Mouse (Mus musculus) midbrain, embryonic 11.5 days (tissue): Measurements from ENCODE around the gene Itsn2. TPM values are rescaled to one million over a fixed set of nuclear protein-coding genes. Genes with fewer than 3 reads are reported as not detected.

Experiments used
- ATAC-seq: fragments of 200-750 bp; cut with Nextera tagmentation; 2 replicates; pipeline ENCODE4 v1.8.0; 2017; ENCODE audit warnings: moderate TSS enrichment, moderate library complexity; ENCODE audit not compliant: low FRiP score
- DNase-seq: peaks from one replicate; pipeline ENCODE4 v3.0.0; 2015; ENCODE audit warnings: low spot score; ENCODE audit errors: missing footprints
- H3K27ac ChIP-seq: fragments of 300-500 bp; sonication (generic); 2 replicates; pipeline ENCODE4 v1.5.1; 2014; ENCODE audit warnings: low read depth, low read length
- H3K27me3 ChIP-seq: fragments of 300-500 bp; sonication (generic); 2 replicates; pipeline ENCODE4 v1.6.1; 2014; ENCODE audit warnings: mild to moderate bottlenecking, low read length, moderate library complexity, mixed read lengths; ENCODE audit not compliant: control insufficient read depth, insufficient read depth
- H3K36me3 ChIP-seq: fragments of 300-500 bp; sonication (generic); 2 replicates; pipeline ENCODE4 v1.6.1; 2014; ENCODE audit warnings: mild to moderate bottlenecking, low read length, moderate library complexity, mixed read lengths; ENCODE audit not compliant: control insufficient read depth, insufficient read depth
- H3K4me1 ChIP-seq: fragments of 300-500 bp; sonication (generic); 2 replicates; pipeline ENCODE4 v1.6.1; 2014; ENCODE audit warnings: low read length; ENCODE audit not compliant: control insufficient read depth, insufficient read depth
- H3K4me2 ChIP-seq: fragments of 300-500 bp; sonication (generic); 2 replicates; pipeline ENCODE4 v1.6.1; 2014; ENCODE audit warnings: mild to moderate bottlenecking, moderate library complexity
- H3K4me3 ChIP-seq: fragments of 300-500 bp; sonication (generic); 2 replicates; pipeline ENCODE4 v1.5.1; 2014; ENCODE audit warnings: low read depth, low read length
- H3K9ac ChIP-seq: fragments of 300-500 bp; sonication (generic); 2 replicates; pipeline ENCODE4 v1.6.1; 2014; ENCODE audit warnings: low read length
- H3K9me3 ChIP-seq: fragments of 300-500 bp; sonication (generic); 2 replicates; pipeline ENCODE4 v1.6.1; 2016; ENCODE audit warnings: low read length; ENCODE audit not compliant: control insufficient read depth
- WGBS: fragments of 180-500 bp; shearing (Covaris S2); extraction: QIAGEN DNeasy Blood & Tissue Kit; methylation state at CpG from one replicate; pipeline ENCODE4 v1.1.7; 2014; 5-methylcytosine and 5-hydroxymethylcytosine counted together
- polyA plus RNA-seq: library from polyadenylated mRNA; unstranded; fragments of >200 nt; fragmentation: Nextera tagmentation; extraction: Ambion mirVana; gene quantifications from 2 replicates; pipeline ENCODE4 v1.2.1, GENCODE M21; 2014

The Itsn2 gene
- polyA plus RNA-seq, 1 experiment from 2014 or later, result 13.8 TPM

GRCm38 (mm10) chr12:4557436-4557835 is 35.0 kb upstream of the Itsn2 start:
- H3K36me3 ChIP-seq, result no peaks in the 10 kb centered on the region
- no peak for DNase-seq
- H3K27ac ChIP-seq, result no peak overlapping the region
- ATAC-seq, result no peak
- H3K9me3 ChIP-seq, result no peaks in the 10 kb centered on the region
- no peak overlapping the region for H3K4me3 ChIP-seq
- no peaks in the 10 kb centered on the region for H3K27me3 ChIP-seq
- no peaks in the 10 kb centered on the region for H3K4me1 ChIP-seq
- WGBS, result 81% methylated on average over 3 of the region's 3 CpGs
- H3K9ac ChIP-seq, result no peak overlapping the region
- no peak overlapping the region for H3K4me2 ChIP-seq

DNA sequence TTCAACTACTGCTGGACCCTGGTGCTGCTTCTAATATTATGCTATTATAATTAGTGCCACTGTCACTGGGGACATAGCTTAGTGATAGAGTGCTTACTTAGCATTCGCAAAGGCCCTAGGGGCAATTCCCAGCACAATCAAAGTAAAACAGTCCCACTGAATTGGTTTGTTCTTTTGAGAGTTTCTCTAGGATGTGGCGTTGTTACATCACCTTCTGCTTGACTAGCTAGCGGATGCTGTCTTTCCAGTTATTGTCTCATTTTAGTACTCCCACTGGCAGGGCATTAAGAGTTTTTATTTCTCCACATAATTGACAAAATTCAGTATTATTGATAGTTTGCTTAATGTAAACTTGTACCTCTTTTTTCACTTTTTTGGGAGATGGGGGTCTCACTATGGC is 34.4 kb upstream of the Itsn2 start:
- Histone ChIP-seq H3K4me3 (no peak overlapping the region), H3K36me3 (no peaks in the 10 kb centered on the region), H3K27me3 (no peaks in the 10 kb centered on the region), H3K9me3 (no peaks in the 10 kb centered on the region), H3K9ac (no peak overlapping the region), H3K27ac (no peak overlapping the region), H3K4me2 (no peak overlapping the region), H3K4me1 (no peaks in the 10 kb centered on the region)
- ATAC-seq, result no peak
- WGBS, result 82% methylated on average over 3 of the region's 3 CpGs
- DNase-seq, result no peak

- no peak overlapping the region for H3K9ac ChIP-seq
- H3K9me3 ChIP-seq, result no peaks in the 10 kb centered on the region
- H3K27me3 ChIP-seq, result no peaks in the 10 kb centered on the region
- DNase-seq (no peak), ATAC-seq (no peak)
- no peak overlapping the region for H3K4me3 ChIP-seq
- no peaks in the 10 kb centered on the region for H3K36me3 ChIP-seq
- no peak overlapping the region for H3K4me2 ChIP-seq
- 80% methylated on average over 9 of the region's 9 CpGs for WGBS
- H3K4me1 ChIP-seq, result no peaks in the 10 kb centered on the region
- no peak overlapping the region for H3K27ac ChIP-seq
These were observed 33.8 kb upstream of the Itsn2 start for GRCm38 (mm10) chr12:4558475-4559279.

GRCm38 (mm10) chr12:4571864-4572263 is 20.6 kb upstream of the Itsn2 start:
- DNase-seq, result no peak

DNA sequence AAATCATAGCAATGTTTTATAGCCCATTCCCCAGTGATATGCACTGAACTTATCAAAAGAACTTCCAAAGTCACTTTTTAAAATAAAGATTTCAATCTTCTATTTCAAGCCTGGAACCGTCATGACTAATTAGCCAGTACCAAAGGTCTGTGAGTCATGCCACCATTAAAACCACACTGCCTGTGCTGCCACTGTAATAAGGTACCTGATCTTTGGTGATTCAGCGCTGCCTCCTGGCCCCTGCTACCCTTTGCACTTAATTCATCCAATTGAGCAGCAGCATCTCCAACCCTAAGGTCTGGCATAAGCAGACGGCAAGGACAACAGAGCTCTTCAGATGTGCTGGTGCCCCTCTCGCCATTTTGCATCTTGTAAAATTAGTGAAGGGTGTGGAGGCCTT is 18.4 kb upstream of the Itsn2 start:
- H3K27ac ChIP-seq, result no peak overlapping the region
- no peaks in the 10 kb centered on the region for H3K4me1 ChIP-seq
- no peaks in the 10 kb centered on the region for H3K27me3 ChIP-seq
- no peak overlapping the region for H3K4me2 ChIP-seq
- DNase-seq (no peak), ATAC-seq (no peak)
- H3K36me3 ChIP-seq, result no peaks in the 10 kb centered on the region
- H3K9ac ChIP-seq, result no peak overlapping the region
- 79% methylated on average over 4 of the region's 4 CpGs for WGBS
- no peaks in the 10 kb centered on the region for H3K9me3 ChIP-seq
- H3K4me3 ChIP-seq, result no peak overlapping the region

More at GRCm38 (mm10) chr12:4571864-4572263, 20.6 kb upstream of the Itsn2 start:
- Histone ChIP-seq H3K27me3 (no peaks in the 10 kb centered on the region), H3K36me3 (no peaks in the 10 kb centered on the region), H3K4me3 (no peak overlapping the region), H3K9ac (no peak overlapping the region), H3K4me2 (no peak overlapping the region), H3K4me1 (no peaks in the 10 kb centered on the region), H3K27ac (no peak overlapping the region), H3K9me3 (no peaks in the 10 kb centered on the region)
- WGBS, result 40% methylated on average over 5 of the region's 5 CpGs
- ATAC-seq, result peak; percentile 63; the same call in 1 of the 2 replicates

GRCm38 (mm10) chr12:4582326-4582725 is 10.1 kb upstream of the Itsn2 start:
- Histone ChIP-seq H3K9ac (no peak overlapping the region), H3K4me1 (no peaks in the 10 kb centered on the region), H3K27me3 (no peaks in the 10 kb centered on the region), H3K4me3 (no peak overlapping the region), H3K9me3 (no peaks in the 10 kb centered on the region), H3K27ac (no peak overlapping the region), H3K4me2 (no peak overlapping the region), H3K36me3 (no peaks in the 10 kb centered on the region)
- no peak for ATAC-seq
- DNase-seq, result no peak

- no peak for ATAC-seq
These were observed 4.6 kb upstream of the Itsn2 start for GRCm38 (mm10) chr12:4587846-4588245.

GRCm38 (mm10) chr12:4588603-4589002 is 3.8 kb upstream of the Itsn2 start:
- no peaks in the 10 kb centered on the region for H3K27me3 ChIP-seq
- H3K9me3 ChIP-seq, result no peaks in the 10 kb centered on the region
- no peak overlapping the region for H3K27ac ChIP-seq
- no peak overlapping the region for H3K9ac ChIP-seq
- H3K4me2 ChIP-seq, result no peak overlapping the region
- WGBS, result 85% methylated on average over 3 of the region's 3 CpGs
- no peak overlapping the region for H3K4me3 ChIP-seq
- peaks cover 4% of the 10 kb centered on the region; the same call in 1 of the 2 replicates for H3K4me1 ChIP-seq
- H3K36me3 ChIP-seq, result no peaks in the 10 kb centered on the region
- DNase-seq (no peak), ATAC-seq (no peak)

More at GRCm38 (mm10) chr12:4587846-4588245, 4.6 kb upstream of the Itsn2 start:
- no peak overlapping the region for H3K27ac ChIP-seq
- H3K27me3 ChIP-seq, result no peaks in the 10 kb centered on the region
- no peak for DNase-seq
- H3K4me1 ChIP-seq, result peaks cover 2% of the 10 kb centered on the region; the same call in 1 of the 2 replicates
- no peaks in the 10 kb centered on the region for H3K36me3 ChIP-seq
- no peak overlapping the region for H3K9ac ChIP-seq
- H3K4me2 ChIP-seq, result no peak overlapping the region
- 80% methylated on average over 2 of the region's 2 CpGs for WGBS
- no peaks in the 10 kb centered on the region for H3K9me3 ChIP-seq
- no peak overlapping the region for H3K4me3 ChIP-seq

GRCm38 (mm10) chr12:4592025-4592424 is 413 bp upstream of the Itsn2 start:
- Histone ChIP-seq H3K27me3 (no peaks in the 10 kb centered on the region), H3K36me3 (no peaks in the 10 kb centered on the region), H3K4me3 (peak overlapping the region; percentile 95; the same call in 1 of the 2 replicates), H3K27ac (no peak overlapping the region), H3K4me1 (peaks cover 6% of the 10 kb centered on the region; the same call in 1 of the 2 replicates), H3K4me2 (peak overlapping the region; percentile 86), H3K9me3 (no peaks in the 10 kb centered on the region), H3K9ac (no peak overlapping the region)
- DNase-seq, result no peak
- ATAC-seq, result no peak
- 75% methylated on average over 6 of the region's 6 CpGs for WGBS
